Mouse (Mus musculus): Measurements from ENCODE around the gene Gm28635. TPM values are rescaled to one million over a fixed set of nuclear protein-coding genes. Genes with fewer than 3 reads are reported as not detected.

Gene Gm28635
- total and polyA plus RNA-seq, 3 experiments = 5.8 to 5.9 TPM; not detected in 1

DNA sequence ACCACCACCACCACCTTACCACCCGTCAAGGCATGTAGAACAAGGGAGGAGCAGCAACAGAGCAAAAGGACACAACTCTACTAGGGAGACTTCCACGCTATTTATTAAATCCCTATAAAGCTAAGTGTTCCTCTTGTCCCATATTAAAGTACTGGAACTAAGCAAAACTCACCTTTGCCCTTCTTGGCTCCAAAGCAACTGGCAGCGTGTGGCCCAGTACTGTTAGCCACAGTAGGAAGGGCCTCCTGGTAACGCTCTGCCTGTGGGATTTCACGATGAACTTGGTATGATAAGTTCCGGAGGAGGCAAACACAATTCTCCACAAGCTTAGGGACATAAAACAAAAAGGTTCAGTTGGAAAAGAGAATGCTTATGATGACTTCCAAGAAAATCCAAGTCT, 65.1 kb downstream of the Gm28635 start:
- TF ChIP-seq EP300 (IDR thresholded peaks at IDR 0.05; ENCODE audit: insufficient read depth, low read depth, low read length) (no peak), POLR2A (IDR thresholded peaks at IDR 0.05; ENCODE audit: insufficient read depth, low read depth, low read length) (no peak), CTCF (IDR thresholded peaks at IDR 0.05) (no peak)
- 58% methylated on average over 6 of the region's 6 CpGs for WGBS
- H3K36me3 ChIP-seq (ENCODE audit: control insufficient read depth, insufficient read depth, low read length) = peaks cover 43% of the 10 kb centered on the region
- H3K4me3 ChIP-seq = no peak overlapping the region
- no peaks in the 10 kb centered on the region for H3K27me3 ChIP-seq (ENCODE audit: control insufficient read depth, insufficient read depth, low read length)
- intact Hi-C loops (cut with DNase I) = loop anchor here (5.0 kb wide), 2 partner anchors 35 to 155 kb away; no protein-coding TSS in a partner anchor
- no peak overlapping the region for H3K9ac ChIP-seq (ENCODE audit: low read depth, low read length)
- peaks cover 2% of the 10 kb centered on the region for H3K79me2 ChIP-seq (replicated peaks; ENCODE audit: control insufficient read depth, insufficient read depth, low read length)
- DNase-seq = no peak
- peaks cover 3% of the 10 kb centered on the region for H3K4me1 ChIP-seq (ENCODE audit: control insufficient read depth, insufficient read depth, low read length)
- H3K27ac ChIP-seq = no peak overlapping the region; the same call in 1 of the 2 replicates

DNA sequence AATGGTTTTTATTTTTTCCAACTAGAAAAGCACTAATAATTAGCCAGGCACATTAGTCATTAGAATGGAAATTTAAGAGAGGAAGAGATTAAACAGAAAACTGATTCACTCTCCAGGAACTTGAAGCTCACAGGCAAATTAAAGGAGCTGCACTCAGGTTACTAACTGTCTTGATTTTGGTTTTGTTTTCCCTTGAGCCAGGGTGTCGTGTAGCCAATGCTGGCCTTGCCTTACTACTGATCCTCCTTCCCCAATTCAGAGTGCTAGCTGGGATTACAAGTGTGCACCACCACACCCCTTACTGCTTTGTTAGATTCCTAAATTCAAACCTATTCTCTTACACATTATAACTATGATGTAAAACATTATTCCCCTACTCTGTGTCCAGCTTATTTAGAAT, 70.0 kb downstream of the Gm28635 start:
- WGBS = 67% methylated on average over 1 of the region's 1 CpGs
- H3K4me3 ChIP-seq = no peak overlapping the region

DNA sequence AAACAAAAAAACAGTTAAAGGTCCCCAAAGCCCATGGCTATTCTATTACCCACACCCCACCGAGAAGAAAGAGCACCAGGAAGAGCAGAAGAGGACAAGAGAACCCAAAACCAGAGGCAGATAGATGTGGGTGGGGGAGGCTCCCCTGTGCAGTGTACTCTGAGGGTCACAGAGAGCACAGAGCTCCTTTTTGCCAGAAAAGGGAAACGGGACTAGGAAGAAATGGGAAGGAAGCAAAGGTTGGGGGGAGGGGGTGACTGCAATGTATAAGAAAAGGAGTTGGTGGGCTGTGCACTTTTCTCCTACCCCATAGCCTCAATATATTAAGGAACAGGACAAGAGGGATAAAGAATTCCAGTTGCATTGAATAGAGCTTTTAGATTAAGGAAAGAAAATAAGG, 76.9 kb downstream of the Gm28635 start:
- intact Hi-C loops (cut with DNase I) = no loop called here
- 57% methylated on average over 2 of the region's 2 CpGs for WGBS
- no peaks in the 10 kb centered on the region for H3K27me3 ChIP-seq (ENCODE audit: control insufficient read depth, insufficient read depth, low read length)
- H3K4me3 ChIP-seq = no peak overlapping the region
- H3K9ac ChIP-seq (ENCODE audit: low read depth, low read length) = no peak overlapping the region
- no peaks in the 10 kb centered on the region for H3K79me2 ChIP-seq (replicated peaks; ENCODE audit: control insufficient read depth, insufficient read depth, low read length)
- H3K4me1 ChIP-seq (ENCODE audit: control insufficient read depth, insufficient read depth, low read length) = no peaks in the 10 kb centered on the region
- H3K27ac ChIP-seq = no peak overlapping the region
- TF ChIP-seq POLR2A (IDR thresholded peaks at IDR 0.05; ENCODE audit: insufficient read depth, low read depth, low read length) = no peak
- no peak for TF ChIP-seq EP300 (IDR thresholded peaks at IDR 0.05; ENCODE audit: insufficient read depth, low read depth, low read length)
- no peak for TF ChIP-seq CTCF (IDR thresholded peaks at IDR 0.05)
- H3K36me3 ChIP-seq (ENCODE audit: control insufficient read depth, insufficient read depth, low read length) = peaks cover 6% of the 10 kb centered on the region
- no peak for DNase-seq

More for the DNA sequence above, 70.0 kb downstream of the Gm28635 start:
- H3K4me1 ChIP-seq (ENCODE audit: control insufficient read depth, insufficient read depth, low read length) = peaks cover 2% of the 10 kb centered on the region
- peaks cover 2% of the 10 kb centered on the region; the same call in 1 of the 2 replicates for H3K79me2 ChIP-seq (replicated peaks; ENCODE audit: control insufficient read depth, insufficient read depth, low read length)
- no peak overlapping the region for H3K9ac ChIP-seq (ENCODE audit: low read depth, low read length)
- no peaks in the 10 kb centered on the region for H3K27me3 ChIP-seq (ENCODE audit: control insufficient read depth, insufficient read depth, low read length)
- DNase-seq = no peak
- H3K36me3 ChIP-seq (ENCODE audit: control insufficient read depth, insufficient read depth, low read length) = peaks cover 18% of the 10 kb centered on the region
- intact Hi-C loops (cut with DNase I) = no loop called here
- TF ChIP-seq CTCF (IDR thresholded peaks at IDR 0.05) (no peak), POLR2A (IDR thresholded peaks at IDR 0.05; ENCODE audit: insufficient read depth, low read depth, low read length) (no peak), EP300 (IDR thresholded peaks at IDR 0.05; ENCODE audit: insufficient read depth, low read depth, low read length) (no peak)
- H3K27ac ChIP-seq = no peak overlapping the region

DNA sequence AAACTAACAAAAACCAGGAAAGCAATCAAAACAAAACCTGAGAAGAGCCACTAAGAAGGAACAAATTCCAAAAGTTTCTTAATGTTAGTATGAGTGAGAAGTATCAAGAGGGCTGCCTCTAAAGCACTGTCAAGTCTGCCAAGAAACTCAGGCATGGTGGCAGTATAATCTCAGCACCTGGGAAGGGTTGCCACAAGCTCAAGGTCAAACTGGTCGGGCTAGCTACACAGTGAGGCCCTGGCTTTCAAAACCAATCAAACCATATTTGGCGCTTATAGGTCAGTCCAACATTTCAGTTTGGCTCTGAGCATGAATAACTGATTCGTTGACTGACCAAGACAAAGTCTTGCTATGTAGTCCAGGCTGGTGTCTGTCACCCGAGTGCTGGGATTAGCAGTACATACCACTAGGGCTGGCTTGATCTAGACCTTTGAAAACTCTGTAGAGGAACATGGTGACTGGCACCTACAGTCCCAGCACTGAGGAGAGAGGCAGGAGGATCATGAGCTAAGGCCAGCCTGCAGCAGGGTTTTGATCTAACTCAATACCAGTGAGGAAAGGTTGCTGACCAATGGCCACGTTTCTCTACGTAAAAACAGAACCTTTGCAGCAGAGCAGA, 78.5 kb downstream of the Gm28635 start:
- Histone ChIP-seq H3K27me3 (ENCODE audit: control insufficient read depth, insufficient read depth, low read length) (no peaks in the 10 kb centered on the region), H3K4me1 (ENCODE audit: control insufficient read depth, insufficient read depth, low read length) (no peaks in the 10 kb centered on the region), H3K79me2 (replicated peaks; ENCODE audit: control insufficient read depth, insufficient read depth, low read length) (no peaks in the 10 kb centered on the region), H3K9ac (ENCODE audit: low read depth, low read length) (no peak overlapping the region), H3K27ac (no peak overlapping the region), H3K36me3 (ENCODE audit: control insufficient read depth, insufficient read depth, low read length) (peaks cover 8% of the 10 kb centered on the region), H3K4me3 (no peak overlapping the region)
- intact Hi-C loops (cut with DNase I) = no loop called here
- no peak for TF ChIP-seq CTCF (IDR thresholded peaks at IDR 0.05)
- WGBS = 79% methylated on average over 6 of the region's 6 CpGs
- no peak for DNase-seq

DNA sequence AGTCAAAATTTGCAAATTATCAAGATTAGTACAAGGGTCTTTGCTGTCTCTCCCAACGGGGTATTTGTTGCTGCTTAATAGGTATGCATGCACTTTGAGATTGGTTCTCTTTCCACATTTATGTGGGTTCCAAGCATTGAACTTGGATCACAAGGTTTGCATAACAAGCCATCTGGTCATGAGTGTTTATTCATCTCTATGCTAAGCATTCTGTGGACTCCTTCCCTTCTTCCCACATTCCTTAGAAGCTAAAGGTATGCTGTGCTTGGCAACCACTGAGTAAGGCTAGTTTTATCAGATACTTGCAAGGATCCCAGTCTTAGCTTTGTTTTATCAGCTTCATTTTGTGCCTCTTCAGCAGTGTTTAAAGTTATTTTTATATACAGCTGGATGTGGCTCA, 80.7 kb downstream of the Gm28635 start:
- no peak for DNase-seq
- intact Hi-C loops (cut with DNase I) = no loop called here
- Histone ChIP-seq H3K27me3 (ENCODE audit: control insufficient read depth, insufficient read depth, low read length) (no peaks in the 10 kb centered on the region), H3K4me3 (no peak overlapping the region), H3K9ac (ENCODE audit: low read depth, low read length) (no peak overlapping the region), H3K36me3 (ENCODE audit: control insufficient read depth, insufficient read depth, low read length) (peaks cover 6% of the 10 kb centered on the region), H3K4me1 (ENCODE audit: control insufficient read depth, insufficient read depth, low read length) (no peaks in the 10 kb centered on the region), H3K27ac (no peak overlapping the region), H3K79me2 (replicated peaks; ENCODE audit: control insufficient read depth, insufficient read depth, low read length) (no peaks in the 10 kb centered on the region)
- 94% methylated on average over 1 of the region's 1 CpGs for WGBS
- TF ChIP-seq CTCF (IDR thresholded peaks at IDR 0.05) (no peak), EP300 (IDR thresholded peaks at IDR 0.05; ENCODE audit: insufficient read depth, low read depth, low read length) (no peak), POLR2A (IDR thresholded peaks at IDR 0.05; ENCODE audit: insufficient read depth, low read depth, low read length) (no peak)

DNA sequence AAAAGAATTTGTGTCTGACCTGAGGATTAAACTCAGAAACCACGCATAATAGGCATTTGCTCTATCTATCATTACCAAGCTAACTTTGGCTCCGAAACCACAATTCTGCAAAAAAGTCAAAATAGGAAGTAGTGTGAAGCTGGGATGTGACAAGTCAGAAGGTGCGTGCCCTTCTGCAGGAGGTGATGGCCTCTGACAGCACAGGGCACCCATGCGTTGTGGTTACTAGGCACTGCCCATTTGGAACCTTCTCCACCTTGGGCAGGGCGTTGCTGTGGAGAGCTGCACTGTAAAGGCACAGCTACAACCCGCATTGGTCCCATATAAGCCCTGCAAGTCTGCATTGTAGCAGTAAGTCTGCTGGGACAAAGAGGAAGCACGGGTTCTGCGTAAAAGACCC, 85.0 kb downstream of the Gm28635 start:
- H3K4me1 ChIP-seq (ENCODE audit: control insufficient read depth, insufficient read depth, low read length) = no peaks in the 10 kb centered on the region
- TF ChIP-seq POLR2A (IDR thresholded peaks at IDR 0.05; ENCODE audit: insufficient read depth, low read depth, low read length) (no peak), EP300 (IDR thresholded peaks at IDR 0.05; ENCODE audit: insufficient read depth, low read depth, low read length) (no peak), CTCF (IDR thresholded peaks at IDR 0.05) (no peak)
- peaks cover 4% of the 10 kb centered on the region for H3K36me3 ChIP-seq (ENCODE audit: control insufficient read depth, insufficient read depth, low read length)
- no peak for DNase-seq
- no peaks in the 10 kb centered on the region for H3K27me3 ChIP-seq (ENCODE audit: control insufficient read depth, insufficient read depth, low read length)
- H3K4me3 ChIP-seq = no peak overlapping the region
- WGBS = 86% methylated on average over 8 of the region's 8 CpGs
- no peak overlapping the region for H3K9ac ChIP-seq (ENCODE audit: low read depth, low read length)
- intact Hi-C loops (cut with DNase I) = no loop called here
- no peaks in the 10 kb centered on the region for H3K79me2 ChIP-seq (replicated peaks; ENCODE audit: control insufficient read depth, insufficient read depth, low read length)
- H3K27ac ChIP-seq = no peak overlapping the region

All from heart, adult 2 months (tissue).